13 mouse cellular contexts compared by ENCODE assay signal in the genomic region with DNA sequence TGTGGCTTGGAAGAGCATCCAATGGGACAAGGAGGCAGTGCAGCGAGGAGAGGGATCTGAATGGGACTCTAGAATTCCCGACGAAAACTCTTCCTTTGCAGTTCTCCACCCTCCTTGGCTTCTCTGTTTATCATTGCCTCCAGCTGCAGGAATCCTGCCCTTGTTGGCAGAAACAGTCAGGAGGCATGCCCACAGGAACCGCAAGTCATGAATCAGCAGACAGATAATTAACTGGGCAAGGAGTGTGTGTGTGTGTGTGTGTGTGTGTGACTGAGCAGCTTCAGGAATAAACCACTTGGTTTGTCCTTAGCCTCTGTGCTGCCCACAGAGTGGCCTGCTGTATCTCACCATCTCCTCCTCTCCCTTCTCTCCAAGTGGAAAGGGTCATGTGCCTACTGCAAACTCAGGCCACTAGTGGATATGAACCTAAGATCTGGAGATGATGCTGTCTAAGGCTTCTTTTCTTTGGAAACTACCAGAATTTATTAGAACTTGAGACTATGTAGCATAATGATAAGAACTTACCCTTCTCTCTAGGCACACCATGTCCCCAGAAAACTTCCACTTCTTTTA. TPM values are rescaled to one million over a fixed set of nuclear protein-coding genes. Genes with fewer than 3 reads are reported as not detected.
DNase-seq lines count a peak whose midpoint lies in the region; ATAC-seq and TF ChIP-seq lines count a peak whose summit lies in the region.
"Had no signal": no experiment of that assay in that cellular context is flagged by ENCODE, and none has a peak within 500 bp of the region (broad histone marks: within the 10 kb centered on the region; RNA-seq: fewer than 3 reads in every experiment).

No protein-coding gene starts in this region.

- no peak for TF ChIP-seq CTCF in C2C12 (IDR thresholded peaks at IDR 0.05; ENCODE audit: control insufficient read depth, insufficient read depth, insufficient read length)

- H3K9ac ChIP-seq in liver, embryonic 12.5 days = no peak overlapping the region
- no peak overlapping the region for H3K9ac ChIP-seq in heart, embryonic 11.5 days (ENCODE audit: low read depth, low read length)
- H3K9ac ChIP-seq: embryonic facial prominence, embryonic 12.5 days; heart, embryonic 15.5 days; lung, embryonic 15.5 days had no signal

- no peaks in the 10 kb centered on the region for H3K79me3 ChIP-seq in C2C12 (ENCODE audit: low read depth)

- H3K9me3 ChIP-seq in liver, embryonic 12.5 days (replicated peaks) = no peaks in the 10 kb centered on the region
- no peaks in the 10 kb centered on the region for H3K9me3 ChIP-seq in limb, embryonic 10.5 days (replicated peaks)
- H3K9me3 ChIP-seq in heart, embryonic 11.5 days (replicated peaks; ENCODE audit: control insufficient read depth, low read length) = no peaks in the 10 kb centered on the region
- H3K9me3 ChIP-seq: embryonic facial prominence, embryonic 12.5 days; heart, embryonic 15.5 days; lung, embryonic 15.5 days had no signal

- 11% methylated on average over 4 of the region's 4 CpGs for WGBS in liver, embryonic 12.5 days (ENCODE audit: insufficient replicate concordance)
- 49% methylated on average over 4 of the region's 4 CpGs for WGBS in limb, embryonic 10.5 days
- WGBS in heart, embryonic 11.5 days (ENCODE audit: insufficient replicate concordance) = 42% methylated on average over 4 of the region's 4 CpGs

- H3K27me3 ChIP-seq in C2C12 (ENCODE audit: control insufficient read depth, insufficient read depth, insufficient read length) = no peaks in the 10 kb centered on the region
- peaks cover 65% of the 10 kb centered on the region for H3K27me3 ChIP-seq in liver, embryonic 12.5 days (replicated peaks)
- peaks cover 43% of the 10 kb centered on the region for H3K27me3 ChIP-seq in limb, embryonic 10.5 days (ENCODE audit: low read depth, poor library complexity, severe bottlenecking)
- H3K27me3 ChIP-seq in heart, embryonic 11.5 days (ENCODE audit: control insufficient read depth, insufficient read depth, low read length) = peaks cover 2% of the 10 kb centered on the region; the same call in 1 of the 2 replicates
- H3K27me3 ChIP-seq: heart, embryonic 15.5 days had no signal

- H3K79me2 ChIP-seq in C2C12 (ENCODE audit: control insufficient read depth, insufficient read depth) = peaks cover 30% of the 10 kb centered on the region

- no peaks in the 10 kb centered on the region for H3K36me3 ChIP-seq in C2C12 (ENCODE audit: control insufficient read depth, insufficient read depth)
- H3K36me3 ChIP-seq in liver, embryonic 12.5 days = no peaks in the 10 kb centered on the region
- no peaks in the 10 kb centered on the region for H3K36me3 ChIP-seq in limb, embryonic 10.5 days
- H3K36me3 ChIP-seq in heart, embryonic 11.5 days (ENCODE audit: control insufficient read depth, insufficient read depth, low read length) = no peaks in the 10 kb centered on the region
- H3K36me3 ChIP-seq: embryonic facial prominence, embryonic 12.5 days; heart, embryonic 15.5 days; lung, embryonic 15.5 days had no signal

- peak; percentile 75 for DNase-seq in adrenal gland, adult 2 months
- DNase-seq in adrenal gland, postnatal 4 days (ENCODE audit: low spot score in 2 of 2) = no peak
- peak; percentile 37 for DNase-seq in brain, adult 2 months (ENCODE audit: low read depth, low spot score)
- no peak for DNase-seq in limb, embryonic 10.5 days (ENCODE audit: low spot score)
- DNase-seq in embryo, embryonic 10.5 days (ENCODE audit: low spot score) = no peak
- DNase-seq: cerebellum, adult 11 months; thymus, postnatal 4 days had no signal

- no peak overlapping the region for H3K4me3 ChIP-seq in C2C12 (ENCODE audit: insufficient read depth, poor library complexity, severe bottlenecking)
- no peak overlapping the region for H3K4me3 ChIP-seq in liver, embryonic 12.5 days
- no peak overlapping the region for H3K4me3 ChIP-seq in limb, embryonic 10.5 days
- H3K4me3 ChIP-seq in heart, embryonic 11.5 days (ENCODE audit: low read depth, low read length) = no peak overlapping the region
- H3K4me3 ChIP-seq: embryonic facial prominence, embryonic 12.5 days; heart, embryonic 15.5 days; lung, embryonic 15.5 days had no signal

- H3K27ac ChIP-seq in liver, embryonic 12.5 days = no peak overlapping the region
- no peak overlapping the region for H3K27ac ChIP-seq in limb, embryonic 10.5 days
- H3K27ac ChIP-seq in heart, embryonic 11.5 days (ENCODE audit: low read depth, low read length) = no peak overlapping the region
- H3K27ac ChIP-seq: embryonic facial prominence, embryonic 12.5 days; heart, embryonic 15.5 days; lung, embryonic 15.5 days had no signal

- H3K4me2 ChIP-seq in liver, embryonic 12.5 days = no peak overlapping the region
- H3K4me2 ChIP-seq in heart, embryonic 11.5 days = no peak overlapping the region
- H3K4me2 ChIP-seq: embryonic facial prominence, embryonic 12.5 days; heart, embryonic 15.5 days; lung, embryonic 15.5 days had no signal

- peak; percentile 60 for ATAC-seq in liver, embryonic 12.5 days
- no peak for ATAC-seq in heart, embryonic 11.5 days (replicated peaks; ENCODE audit: insufficient number of reproducible peaks, low FRiP score, low TSS enrichment)

- H3ac ChIP-seq in C2C12 (ENCODE audit: control insufficient read depth, insufficient read length, low read depth) = no peak overlapping the region

- peaks cover 53% of the 10 kb centered on the region for H3K4me1 ChIP-seq in liver, embryonic 12.5 days
- peaks cover 18% of the 10 kb centered on the region for H3K4me1 ChIP-seq in limb, embryonic 10.5 days
- peaks cover 20% of the 10 kb centered on the region for H3K4me1 ChIP-seq in heart, embryonic 11.5 days (ENCODE audit: control insufficient read depth, insufficient read depth, low read length)

TF ChIP-seq in C2C12, 6 proteins besides CTCF, POLR2A, EP300 and RAD21:
- no peak for TF ChIP-seq CEBPB (IDR thresholded peaks at IDR 0.05; ENCODE audit: low read depth)
- TF ChIP-seq USF1 (IDR thresholded peaks at IDR 0.05; ENCODE audit: low read depth) = peak; percentile 84
- TF ChIP-seq MAX (IDR thresholded peaks at IDR 0.05) = peak; percentile 96
- peak; percentile 87 for TF ChIP-seq MYOD1 (IDR thresholded peaks at IDR 0.05; ENCODE audit: control insufficient read depth, insufficient read length, low read depth)
- TF ChIP-seq MYOG (IDR thresholded peaks at IDR 0.05; ENCODE audit: control insufficient read depth, extremely low read depth, insufficient read length) = no peak
- TF ChIP-seq FOSL1 (IDR thresholded peaks at IDR 0.05; ENCODE audit: insufficient read depth, low read length, poor library complexity, severe bottlenecking) = peak; percentile 93

RNA-seq across cellular contexts. Expression of a gene that starts 3.9 kb away (rescaled TPM):
- total RNA-seq in adrenal gland, adult 2 months (2021) = 10 to 100 TPM in 1 of 2 experiments, 1 to 10 TPM in 1; 4.9 to 11.2 TPM
- 3.3 and 3.7 TPM in 2 replicates for polyA plus RNA-seq in adrenal gland, adult 2 months (2012; rRNA removed)
- 10 to 100 TPM; 12.9 to 16.6 TPM for total RNA-seq in adrenal gland, postnatal 4 days (2021)
- polyA plus RNA-seq in C2C12 (2012; fragmentation: generic; extraction: Trizol) = 15.0 TPM
- polyA plus RNA-seq in liver, embryonic 12.5 days (2016; fragmentation: Nextera tagmentation; extraction: Ambion mirVana) = 33.1 and 36.4 TPM in 2 replicates
- 2.6 and 2.7 TPM in 2 replicates for polyA plus RNA-seq in limb, embryonic 10.5 days (2016; fragmentation: Nextera tagmentation; extraction: Ambion mirVana)
- polyA plus RNA-seq in heart, embryonic 11.5 days (2014; fragmentation: Nextera tagmentation; extraction: Ambion mirVana) = 3.9 and 4.6 TPM in 2 replicates

Comparison
In these comparisons a context has a peak if more than half of its experiments do, and no peak if none do; other contexts are left out.
1. DNase-seq: peak in adrenal gland, adult 2 months (single experiment) and brain, adult 2 months (single experiment); none in adrenal gland, postnatal 4 days (0 of 2), limb, embryonic 10.5 days (single experiment) and embryo, embryonic 10.5 days (single experiment).